Mouse (Mus musculus): Measurements from ENCODE around the gene Smarca2. TPM values are rescaled to one million over a fixed set of nuclear protein-coding genes. Genes with fewer than 3 reads are reported as not detected.

Gene Smarca2
- total RNA-seq, 4 experiments from 2014 or later = 198 to 256 (median 233) TPM

DNA sequence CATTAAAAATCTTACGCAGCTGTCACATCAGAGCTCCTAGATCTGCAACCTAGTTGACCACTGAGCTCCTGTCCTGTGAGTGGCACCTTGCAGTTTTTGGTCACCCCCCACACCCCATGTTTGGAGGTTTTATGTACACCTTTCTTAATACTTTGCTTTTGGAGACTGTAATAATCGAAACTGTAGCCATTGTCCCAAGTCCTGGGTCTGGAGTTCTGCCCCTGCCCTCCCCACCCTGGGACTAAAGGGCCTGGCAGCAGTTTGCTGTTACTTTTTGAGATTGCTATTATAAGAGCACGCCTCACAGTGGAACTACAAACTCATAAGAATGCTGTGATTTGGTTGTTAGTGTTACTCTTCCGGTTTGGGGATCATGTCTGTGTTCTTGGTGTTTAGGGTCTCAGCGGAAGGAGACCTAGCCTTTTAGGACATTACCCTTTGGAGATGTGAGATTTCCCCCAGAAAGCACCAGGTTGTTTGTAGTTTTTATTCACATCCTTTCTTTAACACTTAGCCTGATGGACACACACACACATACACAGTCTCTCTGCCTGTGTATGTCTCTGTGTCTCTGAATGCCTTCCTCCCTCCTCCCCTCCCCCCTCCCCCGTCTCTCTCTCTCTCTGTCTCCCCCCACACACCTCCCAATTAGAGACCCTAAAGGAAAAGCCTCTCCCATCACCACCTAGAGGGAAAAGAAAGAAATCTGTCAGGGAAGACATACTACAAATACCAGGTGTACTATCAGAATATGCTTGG, 142.0 kb downstream of the Smarca2 start:
- no peak for DNase-seq (ENCODE audit: low spot score in 2 of 2)

DNA sequence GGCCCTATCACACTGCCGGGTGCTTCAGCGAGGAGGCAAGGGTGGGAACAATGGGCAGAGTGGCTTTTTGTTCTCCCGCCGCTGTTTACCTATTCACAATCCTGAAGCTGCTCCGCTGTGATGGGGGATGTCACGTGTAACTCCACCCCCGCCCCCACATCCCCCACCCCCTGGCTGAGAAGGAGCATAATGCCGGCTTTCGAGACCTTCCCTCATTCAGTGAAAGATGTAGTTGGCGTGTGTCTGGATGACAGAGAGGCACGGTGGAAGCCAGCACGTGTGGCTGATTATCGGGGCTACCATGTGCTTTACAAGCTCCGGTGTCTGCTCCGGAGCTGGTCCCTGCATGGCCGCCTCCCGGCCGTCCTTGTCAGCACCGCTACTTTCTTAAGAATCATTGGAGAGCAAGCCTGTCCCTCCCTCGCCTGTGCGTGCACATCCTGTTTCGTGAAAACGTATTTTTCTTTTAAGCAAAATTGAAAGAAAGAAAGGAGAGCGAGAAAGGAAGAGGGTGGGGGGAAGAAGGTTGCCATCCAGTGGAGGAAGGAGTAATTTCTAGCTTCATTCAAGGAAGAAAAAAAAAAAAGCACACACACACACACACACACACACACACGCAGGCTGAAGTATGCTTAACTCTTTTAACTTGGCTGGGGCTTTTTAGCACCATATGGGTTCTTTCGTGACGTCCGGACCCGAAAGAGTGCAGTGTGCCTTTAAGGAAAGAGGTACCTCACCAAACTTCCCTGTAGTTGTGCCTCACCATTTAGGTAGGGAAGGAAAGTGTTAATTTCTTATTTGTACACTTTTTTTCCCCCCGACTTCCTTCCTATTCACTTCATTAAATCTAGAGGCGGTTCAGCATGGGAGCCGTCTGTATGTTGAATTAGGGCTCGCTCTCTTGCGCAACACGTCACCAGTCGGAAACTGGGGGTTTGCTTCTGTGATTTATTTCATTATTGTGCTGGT, 143.0 kb downstream of the Smarca2 start:
- peak; percentile 60 to 63 for DNase-seq (ENCODE audit: low spot score in 2 of 2)

DNA sequence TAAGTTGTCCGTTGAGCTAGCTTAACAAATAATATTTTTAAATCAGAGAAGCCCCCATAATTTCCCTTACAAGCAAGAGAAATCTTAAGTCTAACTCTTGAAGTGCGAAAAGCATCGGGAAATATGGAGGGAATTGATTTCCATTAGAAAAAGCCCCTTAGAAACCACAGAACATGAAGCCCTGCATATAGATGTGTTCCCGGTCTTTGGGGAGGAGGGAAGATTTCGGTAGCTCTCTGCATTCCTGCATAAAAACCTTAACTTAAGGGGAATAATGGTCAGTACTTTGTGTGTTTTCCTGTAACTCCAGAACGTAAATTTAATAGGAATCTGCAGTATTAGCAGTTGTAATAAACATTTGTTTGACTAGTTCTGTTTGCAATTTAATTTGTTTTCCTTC, 143.8 kb downstream of the Smarca2 start:
- DNase-seq (ENCODE audit: low spot score in 2 of 2) = no peak

DNA sequence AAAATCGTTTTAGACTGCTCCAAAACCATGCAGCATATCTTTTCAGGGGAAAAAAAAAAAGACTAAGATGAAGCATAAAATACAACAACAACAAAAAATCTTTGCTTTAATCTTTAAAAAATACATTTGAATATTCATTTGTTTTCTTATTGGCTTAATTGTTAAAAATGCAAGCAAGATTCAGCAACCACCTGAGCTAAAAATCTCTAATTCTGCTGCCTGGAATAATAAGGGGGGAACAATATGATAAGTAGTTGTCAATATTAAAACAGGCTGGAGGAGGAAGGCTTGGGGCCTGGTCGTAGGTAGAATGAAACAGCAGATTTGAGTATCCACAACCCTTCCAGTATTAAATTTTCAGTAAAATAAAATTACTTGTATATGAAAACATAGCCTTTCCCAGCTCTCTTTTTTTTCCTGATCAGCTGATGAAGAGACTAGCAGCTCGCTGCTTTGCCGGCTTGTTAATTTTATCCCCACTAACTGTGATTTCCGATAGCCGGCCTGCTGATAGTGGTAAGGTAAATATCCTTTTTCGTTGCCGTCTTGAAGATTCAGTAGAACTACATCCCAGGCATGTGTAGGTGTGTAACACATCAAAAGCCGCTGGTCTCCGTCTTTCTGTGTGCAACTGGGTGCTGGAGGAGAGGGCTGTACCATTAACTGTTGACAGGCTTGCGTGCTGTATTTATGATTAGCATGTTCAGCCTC, 144.7 kb downstream of the Smarca2 start:
- DNase-seq (ENCODE audit: low spot score in 2 of 2) = peak in 1 of 2 experiments; percentile 32

DNA sequence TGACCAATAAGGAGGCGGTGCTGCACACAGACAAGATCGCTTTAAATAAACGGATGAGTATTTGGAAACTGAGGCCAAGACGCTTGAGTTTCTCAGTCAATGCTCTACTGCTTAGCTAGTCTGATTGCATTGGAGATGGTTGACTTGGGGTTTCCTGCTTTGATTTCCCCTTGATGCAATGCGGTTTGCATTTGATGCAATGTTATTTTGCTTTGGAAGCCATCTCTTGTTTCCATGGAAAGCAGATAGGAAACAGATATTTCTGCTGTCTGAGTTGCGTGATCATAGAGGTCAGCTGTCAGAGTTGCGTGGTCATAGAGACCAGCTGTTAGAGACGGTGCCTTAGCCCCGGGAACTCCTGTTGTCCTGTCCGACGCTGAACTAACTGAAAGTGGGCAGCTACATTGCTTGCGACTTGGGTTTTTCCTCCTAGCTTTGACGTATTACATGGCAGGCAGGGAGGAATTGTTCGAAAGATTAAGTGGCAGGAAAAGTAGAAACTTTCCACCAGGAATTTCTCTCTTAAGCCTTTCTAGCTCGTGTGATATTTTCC, 147.8 kb downstream of the Smarca2 start:
- no peak for DNase-seq (ENCODE audit: low spot score in 2 of 2)

DNA sequence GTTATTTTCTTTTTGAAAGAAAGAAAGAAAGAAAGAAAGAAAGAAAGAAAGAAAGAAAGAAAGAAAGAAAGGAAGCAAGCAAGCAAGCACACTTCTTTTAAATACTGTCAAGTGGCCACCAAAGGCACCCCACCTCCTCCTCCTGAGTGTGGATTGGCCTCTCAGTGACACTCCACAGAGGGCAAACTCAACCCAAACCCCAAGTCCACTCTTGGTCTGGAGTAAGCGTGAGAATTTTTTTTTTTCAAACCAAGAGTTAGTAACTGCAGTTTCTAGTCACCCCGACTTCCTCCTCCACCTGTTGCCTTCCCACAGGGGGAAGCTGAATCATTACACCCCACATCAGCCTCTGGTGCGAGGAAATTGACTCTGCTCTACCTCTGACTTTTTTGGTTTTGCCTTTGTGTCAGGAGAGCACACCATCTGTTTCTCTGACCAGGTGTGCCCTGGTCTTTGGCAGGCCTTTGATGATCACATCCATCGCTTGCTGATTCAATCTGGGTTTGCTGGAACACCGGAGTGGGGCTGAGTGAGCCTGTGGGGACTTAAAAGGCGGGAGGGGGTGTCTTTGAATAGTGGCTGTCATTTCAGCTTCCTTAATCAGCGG, 148.5 kb downstream of the Smarca2 start:
- no peak for DNase-seq (ENCODE audit: low spot score in 2 of 2)

DNA sequence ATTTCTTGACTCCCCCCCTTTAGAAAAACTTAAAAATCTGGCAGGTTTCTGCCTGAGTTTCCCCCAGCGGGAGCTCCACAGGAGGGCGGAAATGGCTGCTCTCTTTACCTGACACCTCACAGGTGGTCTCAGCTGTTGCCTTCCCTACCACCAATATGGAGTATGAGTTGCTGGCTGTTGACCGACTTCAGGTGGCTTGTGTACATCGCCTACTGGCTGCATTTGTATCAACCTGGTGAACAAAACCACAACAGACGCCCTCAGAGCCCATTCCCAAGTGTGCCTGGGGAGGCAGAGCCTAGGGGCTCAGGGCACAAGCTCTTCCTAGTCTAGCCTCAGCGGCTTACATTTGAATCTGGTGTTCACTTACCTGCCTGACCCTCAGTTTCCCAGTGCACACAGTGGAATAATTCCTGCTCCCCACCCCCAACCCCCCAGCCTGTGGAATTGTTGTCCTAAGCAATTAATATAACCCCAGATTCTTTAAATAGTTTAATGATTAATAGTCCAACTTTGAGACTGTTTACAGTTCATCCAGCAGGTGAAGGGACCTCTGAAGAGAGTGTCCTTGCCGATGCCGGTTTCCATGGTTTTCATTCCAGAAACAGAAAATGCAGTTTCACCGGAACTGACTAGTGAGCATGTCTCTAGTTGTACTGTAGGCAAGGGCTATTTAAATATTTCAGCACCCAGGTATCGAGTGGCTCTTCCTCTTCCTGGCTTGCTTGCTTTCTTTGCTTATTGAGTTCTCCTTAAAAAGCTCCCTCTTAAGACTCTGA, 149.4 kb downstream of the Smarca2 start:
- DNase-seq (ENCODE audit: low spot score in 2 of 2) = no peak

DNA sequence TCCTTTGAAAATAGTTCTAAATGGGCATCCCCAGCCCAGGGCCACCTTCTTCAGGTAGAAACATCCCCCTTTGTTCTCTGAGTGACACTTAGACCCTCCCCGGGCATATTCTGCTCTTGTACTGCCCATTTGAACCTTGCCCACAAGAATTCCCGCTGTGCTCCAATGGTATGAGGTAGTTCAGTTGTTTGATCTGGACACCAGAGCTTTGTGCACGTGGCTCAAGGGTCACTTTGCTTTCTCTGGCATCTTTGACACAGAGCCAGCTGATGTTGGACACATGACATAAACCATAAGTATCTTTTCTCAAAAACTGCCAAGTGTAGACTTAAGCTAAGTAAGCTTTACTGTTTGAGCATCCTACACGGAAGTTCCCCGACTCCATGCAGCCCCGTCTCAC, 151.1 kb downstream of the Smarca2 start:
- no peak for DNase-seq (ENCODE audit: low spot score in 2 of 2)

DNA sequence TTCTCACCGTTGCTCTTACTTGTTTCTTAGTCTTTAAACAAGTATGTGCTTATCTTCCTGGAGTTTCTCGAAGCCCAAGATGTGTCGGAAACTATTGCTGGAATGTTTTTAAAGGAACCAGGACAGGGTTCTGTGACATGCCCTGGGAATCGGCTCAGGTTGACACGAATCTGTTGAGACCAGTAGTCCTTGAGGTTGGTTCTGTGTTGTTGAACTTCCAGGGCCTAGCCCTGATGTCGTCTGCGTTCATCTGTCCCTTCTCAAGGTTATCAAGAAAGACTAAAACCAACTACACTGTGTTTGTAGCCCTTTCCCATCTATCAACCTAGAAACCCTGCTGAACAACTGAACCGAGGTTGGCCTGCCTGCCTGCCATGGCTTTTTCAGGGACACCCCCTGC, 151.5 kb downstream of the Smarca2 start:
- no peak for DNase-seq (ENCODE audit: low spot score in 2 of 2)

DNA sequence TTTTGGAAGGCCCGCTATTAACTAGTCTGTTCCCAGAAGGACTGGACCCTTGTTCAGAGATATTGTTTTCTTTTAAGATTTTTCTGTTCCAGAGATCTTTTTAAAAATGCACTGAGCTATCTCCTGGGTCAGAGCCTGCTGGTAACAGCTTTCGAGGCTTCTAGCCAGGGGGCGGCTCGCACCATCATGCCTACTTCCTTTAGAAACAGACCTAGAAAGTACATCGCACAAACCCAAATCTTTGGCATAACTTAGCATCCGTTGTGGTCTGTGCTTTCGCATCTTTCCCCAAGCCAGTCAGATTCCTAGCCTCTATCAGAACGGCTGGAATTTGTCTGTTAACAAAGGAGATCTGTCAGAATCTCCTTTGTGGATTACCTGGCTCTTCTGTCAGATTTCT, 153.3 kb downstream of the Smarca2 start:
- DNase-seq (ENCODE audit: low spot score in 2 of 2) = no peak

DNA sequence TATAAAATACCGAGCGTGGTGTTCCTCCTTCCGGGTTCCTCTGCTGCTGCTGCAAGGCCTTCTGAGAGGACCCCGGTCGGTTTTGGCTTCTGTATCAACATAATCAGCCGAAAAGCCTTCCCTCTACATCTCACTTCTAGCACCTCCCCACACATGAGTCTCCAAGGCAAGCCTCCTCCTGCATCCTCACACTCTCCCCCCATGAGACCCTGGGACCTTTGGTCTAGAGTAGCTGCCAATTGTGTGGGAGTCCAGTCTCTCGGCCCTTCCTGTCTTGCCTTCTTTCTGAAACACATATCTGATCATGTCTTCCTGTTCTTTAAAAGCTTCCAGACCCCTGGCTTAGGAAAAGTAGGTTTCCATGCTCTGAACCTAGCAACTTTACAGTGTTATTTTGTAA, 153.8 kb downstream of the Smarca2 start:
- no peak for DNase-seq (ENCODE audit: low spot score in 2 of 2)

DNA sequence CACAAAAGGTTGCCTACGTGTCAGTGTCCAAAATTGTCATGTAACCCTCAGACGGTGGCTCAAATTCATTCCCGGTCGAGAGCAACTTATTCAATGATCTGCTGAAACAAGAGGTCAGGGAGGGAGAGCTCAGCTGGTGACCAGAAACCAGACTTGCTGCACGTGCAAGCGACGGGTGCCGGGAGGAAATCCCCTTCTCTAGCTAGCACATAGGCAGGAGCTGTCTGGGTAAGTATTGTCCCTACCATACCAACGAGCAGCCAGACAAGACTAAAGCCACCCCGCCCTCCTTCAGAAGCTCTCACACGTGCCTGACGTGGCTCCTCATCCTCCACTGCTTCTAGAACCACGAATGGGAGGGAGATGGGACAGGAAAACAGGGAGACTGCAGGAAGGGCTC, 154.4 kb downstream of the Smarca2 start:
- no peak for DNase-seq (ENCODE audit: low spot score in 2 of 2)

DNA sequence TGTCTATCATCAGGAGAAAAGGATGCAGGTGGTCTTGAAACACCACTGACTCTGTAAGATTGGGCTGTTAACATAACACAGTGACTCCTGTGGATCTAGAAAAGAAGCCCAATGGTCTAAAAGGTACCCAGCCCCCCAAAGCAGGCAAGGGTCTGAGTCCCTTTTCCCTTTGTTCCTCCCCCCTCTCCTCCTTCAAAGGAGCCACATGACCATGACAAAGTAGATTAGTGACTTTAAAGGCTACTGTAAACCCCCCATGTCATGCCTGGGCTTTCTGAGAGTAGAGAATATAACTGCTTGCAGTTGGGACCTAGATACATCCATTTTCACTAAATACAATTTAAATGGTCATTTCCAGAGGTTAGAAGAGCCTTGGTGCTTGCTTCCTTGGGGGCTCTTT, 156.4 kb downstream of the Smarca2 start:
- no peak for DNase-seq (ENCODE audit: low spot score in 2 of 2)

DNA sequence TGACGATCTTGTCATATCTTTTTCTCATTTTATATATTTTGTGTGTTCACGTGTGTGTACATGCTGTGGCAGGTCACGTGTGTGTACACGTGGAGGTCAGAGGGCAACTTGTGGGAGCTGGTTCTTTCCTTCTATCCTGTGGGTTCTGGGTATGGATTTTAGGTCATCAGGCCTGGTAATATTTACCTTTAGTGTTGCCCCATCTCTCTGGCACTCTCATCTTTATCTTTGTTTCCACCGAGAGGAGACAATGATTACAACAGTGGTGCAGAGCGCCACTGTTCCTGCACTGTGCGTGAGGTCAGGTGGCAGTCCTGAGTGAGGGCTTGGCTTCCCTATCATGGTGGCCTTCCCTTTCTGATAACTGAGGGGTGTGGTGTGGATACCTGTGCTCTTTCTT, 160.6 kb downstream of the Smarca2 start:
- no peak for DNase-seq (ENCODE audit: low spot score in 2 of 2)

DNA sequence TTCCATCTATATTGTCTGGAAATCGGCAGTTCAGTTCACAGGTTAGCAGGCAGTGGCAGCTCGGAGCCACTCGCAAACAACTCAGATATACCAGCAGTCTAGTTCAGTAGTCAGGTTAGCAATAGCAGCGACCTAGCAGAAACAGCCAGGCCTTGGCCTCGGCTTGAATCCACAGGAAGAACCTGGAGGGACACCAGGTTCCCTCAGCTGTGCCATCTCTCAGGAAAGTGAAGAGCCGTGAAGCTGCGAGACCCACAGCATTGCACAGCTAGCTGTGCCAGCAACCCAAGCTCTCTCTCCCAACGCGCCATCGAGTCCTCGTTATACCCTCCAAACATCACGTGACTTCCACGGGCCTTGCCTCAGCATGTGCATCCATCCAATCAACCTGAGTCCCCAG, 162.6 kb downstream of the Smarca2 start:
- DNase-seq (ENCODE audit: low spot score in 2 of 2) = no peak

DNA sequence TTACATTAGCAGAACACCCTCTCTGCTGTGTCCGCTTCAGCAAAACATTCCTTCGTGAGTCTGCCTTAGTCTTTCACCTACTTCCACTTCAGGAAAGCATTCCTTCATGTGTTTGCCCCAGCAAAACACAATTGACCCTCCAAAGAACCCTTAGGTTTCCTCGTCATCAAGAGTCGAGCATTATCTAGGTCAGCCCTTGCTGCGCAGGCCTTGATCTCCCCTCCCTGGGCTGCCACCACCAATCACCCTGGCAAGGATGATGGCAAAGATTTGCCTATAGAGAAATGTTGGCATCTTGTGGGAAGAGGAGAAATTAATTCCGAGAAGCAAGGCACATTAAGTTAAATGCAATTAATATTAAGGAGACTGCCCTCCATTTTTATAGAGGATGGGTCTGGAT, 163.1 kb downstream of the Smarca2 start:
- DNase-seq (ENCODE audit: low spot score in 2 of 2) = no peak

DNA sequence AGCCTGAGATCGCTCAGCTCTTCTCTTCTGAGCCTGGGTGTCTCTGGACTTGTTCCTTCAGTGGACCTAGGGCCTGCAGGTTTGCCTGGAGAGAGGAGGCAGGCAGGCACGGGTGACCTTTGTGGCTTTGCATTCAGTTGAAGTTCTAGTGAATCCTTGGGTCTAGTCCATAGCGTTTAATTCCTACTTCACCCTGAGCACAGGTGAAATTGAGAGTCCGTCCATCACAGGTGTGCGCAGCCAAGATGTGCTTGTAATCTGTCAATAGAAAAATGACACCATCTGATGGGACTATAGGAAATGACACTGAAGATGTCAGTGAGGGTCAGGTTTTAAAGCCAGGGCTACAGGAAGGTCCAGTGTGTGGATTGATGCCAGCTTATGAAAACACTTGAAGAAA, 164.0 kb downstream of the Smarca2 start:
- no peak for DNase-seq (ENCODE audit: low spot score in 2 of 2)

DNA sequence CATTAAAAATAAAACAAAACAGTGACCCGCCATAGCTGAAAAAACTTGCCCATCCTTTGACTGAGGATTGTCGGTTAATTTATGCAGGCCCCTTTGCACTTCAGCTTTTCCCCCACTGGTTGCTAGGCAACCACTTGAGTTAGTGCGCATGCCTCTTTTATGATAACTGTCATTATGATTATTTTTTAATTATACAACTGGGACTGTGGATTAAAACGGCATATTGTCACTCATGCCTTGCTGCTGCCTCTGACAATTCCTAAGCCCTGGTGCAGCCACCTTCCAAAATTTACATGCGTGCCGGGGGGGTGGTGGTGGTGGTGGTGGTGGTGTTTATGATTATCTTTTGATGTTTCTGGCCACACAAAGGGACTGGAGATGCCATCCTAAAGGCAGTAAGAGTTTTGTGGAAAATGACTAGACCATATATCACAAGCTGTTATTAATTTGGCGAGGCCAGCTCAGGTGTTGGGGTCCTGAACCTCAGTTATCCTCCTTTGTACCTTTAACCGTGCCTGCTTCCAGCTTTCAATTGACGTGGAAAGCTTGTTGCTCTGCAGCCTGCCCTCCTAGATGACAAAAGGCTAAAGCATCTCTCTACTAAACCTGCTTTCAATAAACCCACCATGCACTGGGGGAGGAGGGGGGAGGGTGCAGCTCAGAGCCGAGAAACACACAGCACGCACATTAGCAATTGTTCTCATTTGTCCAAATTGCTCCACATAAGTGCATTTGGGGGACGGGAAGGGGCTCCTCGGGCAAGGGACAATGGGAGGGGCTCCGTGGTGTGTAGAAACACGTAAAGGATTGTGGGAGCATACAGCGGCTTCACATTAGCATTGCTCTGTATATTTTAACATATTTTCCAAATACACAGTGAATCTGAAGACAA, 165.0 kb downstream of the Smarca2 start:
- peak in 1 of 2 experiments; percentile 42 for DNase-seq (ENCODE audit: low spot score in 2 of 2)

DNA sequence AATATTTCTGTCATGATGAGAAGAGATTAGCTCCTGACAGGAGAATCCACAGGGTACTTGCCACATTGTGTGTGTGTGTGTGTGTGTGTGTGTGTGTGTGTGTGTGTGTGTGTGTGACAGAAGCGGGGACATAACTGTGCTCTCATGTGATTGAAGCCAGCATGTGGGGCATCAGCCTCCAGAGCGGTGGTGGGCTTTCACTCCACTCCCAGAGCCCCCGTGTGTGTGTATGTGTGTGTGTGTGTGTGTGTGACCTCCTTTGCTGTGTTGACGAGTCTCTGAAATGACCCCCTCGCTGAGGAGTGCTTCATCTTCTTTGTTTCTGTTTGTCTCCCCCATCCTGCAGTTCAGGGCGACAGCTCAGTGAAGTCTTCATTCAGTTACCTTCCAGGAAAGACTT, 165.7 kb downstream of the Smarca2 start:
- no peak for DNase-seq (ENCODE audit: low spot score in 2 of 2)

Data from layer of hippocampus, adult 8-10 months (tissue).